Mouse (Mus musculus): ENCODE results near the gene Ebi3.
"Not testable (repeated sequence)": the region's sequence is repeated elsewhere in the genome, so short reads cannot be mapped to it uniquely, and the experiment has no call there.

Ebi3 gene

DNA sequence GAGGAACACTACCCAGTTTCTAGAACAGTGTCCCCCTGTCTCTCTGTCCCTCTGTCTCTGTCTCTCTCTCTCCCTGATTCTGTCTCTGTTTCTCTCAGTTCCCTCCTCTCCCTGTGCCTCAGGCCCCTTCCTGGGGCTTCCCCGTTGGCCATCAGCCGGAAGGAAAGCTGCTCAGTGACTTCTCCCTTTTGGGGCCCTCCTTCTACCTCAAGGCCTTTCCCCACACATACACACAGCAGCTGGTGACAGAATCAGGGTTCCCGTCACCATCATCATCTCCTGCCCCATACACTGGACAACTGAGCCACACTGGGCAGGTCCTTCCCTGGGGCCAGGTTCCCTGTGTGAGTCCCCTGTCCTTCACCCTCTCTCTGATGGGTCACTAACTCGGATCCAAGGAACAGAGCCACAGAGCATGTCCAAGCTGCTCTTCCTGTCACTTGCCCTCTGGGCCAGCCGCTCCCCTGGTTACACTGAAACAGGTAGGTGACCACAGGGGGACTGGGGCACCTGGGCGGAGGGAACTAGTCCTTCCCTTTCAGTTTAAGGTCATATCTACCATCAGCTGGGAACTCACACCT, at the start of gene Ebi3:
Gene Ebi3, plus strand, starts transcription at position 194 of the 581 bp plus-strand sequence.
- DNase-seq (ENCODE audit: low read depth, low spot score) = no peak

- no peak for DNase-seq (ENCODE audit: low read depth, low spot score)
Measured at GRCm38 (mm10) chr17:55903087-55903486, 49.4 kb upstream of the Ebi3 start.

DNA sequence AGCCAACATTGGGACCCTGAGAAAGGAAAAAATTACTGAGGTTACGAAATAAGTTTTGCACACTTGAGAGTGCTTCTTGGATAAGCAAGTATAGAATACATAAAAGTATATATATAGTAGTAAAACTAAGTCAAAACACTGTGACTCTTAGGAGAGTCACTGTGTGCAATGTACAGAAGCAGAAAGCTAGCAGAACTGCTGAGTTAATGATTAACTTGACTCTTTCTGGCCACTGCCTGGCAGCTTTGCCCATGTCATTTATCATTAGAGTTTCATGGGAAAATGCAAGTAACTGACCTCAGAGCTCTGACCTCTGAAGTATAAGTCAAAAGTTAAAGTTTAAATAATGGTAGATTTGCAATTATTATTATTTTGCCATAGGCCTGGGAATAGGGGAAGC, 48.8 kb upstream of the Ebi3 start:
- no peak for DNase-seq (ENCODE audit: low read depth, low spot score)

GRCm38 (mm10) chr17:55904131-55904530, 48.3 kb upstream of the Ebi3 start:
- no peak for DNase-seq (ENCODE audit: low read depth, low spot score)

DNA sequence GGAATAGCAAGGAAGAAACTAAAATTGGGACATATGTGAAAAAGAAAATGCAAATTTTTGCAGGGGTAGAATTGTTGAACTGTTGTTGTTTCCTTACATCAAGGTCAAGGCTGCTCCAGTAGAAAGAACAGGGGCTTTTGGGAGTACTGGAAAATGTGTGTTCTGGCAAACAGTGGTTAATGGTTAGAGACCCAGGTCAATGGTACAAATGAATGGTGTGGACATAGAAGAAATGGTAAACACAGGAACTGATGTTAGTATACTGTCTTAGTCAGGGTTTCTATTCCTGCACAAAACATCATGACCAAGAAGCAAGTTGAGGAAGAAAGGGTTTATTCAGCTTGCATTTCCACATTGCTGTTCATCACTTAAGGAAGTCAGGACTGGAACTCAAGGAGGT, 45.8 kb upstream of the Ebi3 start:
- no peak for DNase-seq (ENCODE audit: low read depth, low spot score)

- DNase-seq (ENCODE audit: low read depth, low spot score) = peak; percentile 84
Measured at GRCm38 (mm10) chr17:55931553-55932502, 20.6 kb upstream of the Ebi3 start.

- no peak for DNase-seq (ENCODE audit: low read depth, low spot score)
Measured at GRCm38 (mm10) chr17:55932635-55933034, 19.8 kb upstream of the Ebi3 start.

DNA sequence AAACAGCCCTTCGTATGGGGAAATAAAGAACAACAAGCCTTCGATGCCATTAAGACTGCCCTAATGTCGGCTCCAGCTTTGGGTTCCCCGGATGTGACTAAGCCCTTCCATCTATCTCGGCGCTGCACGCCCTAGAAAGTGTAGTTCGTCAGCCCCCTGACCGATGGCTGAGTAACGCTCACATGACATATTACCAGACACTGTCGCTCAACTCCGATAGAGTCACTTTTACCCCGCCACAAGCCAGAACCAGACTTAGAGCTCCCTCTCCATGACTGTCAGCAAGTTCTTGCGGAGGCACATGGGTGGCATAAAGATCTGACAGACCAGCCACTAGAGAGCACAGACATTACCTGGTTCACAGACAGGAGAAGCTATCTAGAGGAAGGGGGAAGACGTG, 19.2 kb upstream of the Ebi3 start:
- DNase-seq (ENCODE audit: low read depth, low spot score) = no peak

DNA sequence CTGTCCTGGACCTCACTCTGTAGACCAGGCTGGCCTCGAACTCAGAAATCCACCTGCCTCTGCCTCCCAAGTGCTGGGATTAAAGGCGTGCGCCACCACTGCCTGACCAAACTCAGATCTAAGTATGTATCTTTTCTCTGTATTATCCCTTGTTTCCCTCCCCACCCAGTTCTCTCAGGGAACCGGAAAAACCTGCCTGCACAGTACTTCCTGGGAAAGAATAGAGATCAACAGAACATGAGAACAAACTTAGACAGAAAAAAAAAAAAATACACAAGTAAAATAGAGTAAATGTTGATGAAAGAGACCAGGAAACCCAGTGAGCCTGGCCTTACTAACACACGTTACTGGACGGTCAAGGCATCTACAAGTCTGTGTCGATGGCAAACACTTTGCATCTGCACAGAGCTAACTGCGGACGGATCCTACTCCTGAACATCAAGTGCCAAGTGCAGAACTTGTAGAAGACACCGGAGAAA, 8.0 kb upstream of the Ebi3 start:
- DNase-seq (ENCODE audit: low read depth, low spot score) = not testable (repeated sequence)

- DNase-seq (ENCODE audit: low read depth, low spot score) = peak; percentile 48
Measured at GRCm38 (mm10) chr17:55944866-55945682, 7.4 kb upstream of the Ebi3 start.

GRCm38 (mm10) chr17:55945696-55946095, 6.7 kb upstream of the Ebi3 start:
- DNase-seq (ENCODE audit: low read depth, low spot score) = no peak

DNA sequence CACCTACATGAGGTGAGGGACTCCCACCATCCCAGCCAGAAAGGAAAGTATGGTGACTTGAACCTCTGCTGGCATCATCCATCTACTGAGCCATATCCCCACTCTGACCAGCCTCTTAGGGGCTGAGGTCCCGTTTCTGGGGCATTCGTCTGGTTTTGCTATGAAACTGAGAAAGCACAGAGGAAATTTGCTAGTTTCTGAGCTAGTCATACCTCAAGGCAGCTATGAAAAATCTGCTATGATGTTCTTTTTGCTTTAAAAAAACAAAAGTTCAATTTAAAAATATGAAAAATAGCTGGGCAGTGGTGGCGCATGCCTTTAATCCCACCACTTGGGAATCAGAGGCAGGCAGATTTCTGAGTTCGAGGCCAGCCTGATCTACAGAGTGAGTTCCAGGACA, 3.8 kb upstream of the Ebi3 start:
- no peak for DNase-seq (ENCODE audit: low read depth, low spot score)

DNA sequence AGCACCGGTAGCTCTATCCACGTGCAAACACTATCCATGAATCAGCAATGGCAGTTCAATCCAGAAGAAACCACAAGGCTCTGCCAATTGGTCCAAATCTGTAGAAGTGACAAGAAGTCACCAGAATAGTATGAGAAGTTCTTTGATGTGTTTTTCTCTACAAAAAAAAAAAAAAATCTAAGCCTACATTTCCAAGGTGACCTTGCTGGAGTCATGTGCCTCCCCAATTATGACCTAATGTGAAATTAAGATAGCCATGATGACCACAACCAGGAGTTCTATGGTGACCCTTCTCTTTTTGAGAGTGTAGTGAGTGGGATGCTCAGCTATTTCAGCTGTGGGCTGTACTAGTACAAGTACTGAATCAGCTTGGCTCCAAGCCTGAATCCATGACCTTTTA, 3.0 kb upstream of the Ebi3 start, which contains the start of gene Zfp119b:
Gene Zfp119b, minus strand, starts transcription at position 101 of the 400 bp plus-strand sequence.
- no peak for DNase-seq (ENCODE audit: low read depth, low spot score)

- no peak for DNase-seq (ENCODE audit: low read depth, low spot score)
Measured at GRCm38 (mm10) chr17:55950601-55951000, 1.8 kb upstream of the Ebi3 start.

- no peak for DNase-seq (ENCODE audit: low read depth, low spot score)
Measured at GRCm38 (mm10) chr17:55952041-55952440, 399 bp upstream of the Ebi3 start.

DNA sequence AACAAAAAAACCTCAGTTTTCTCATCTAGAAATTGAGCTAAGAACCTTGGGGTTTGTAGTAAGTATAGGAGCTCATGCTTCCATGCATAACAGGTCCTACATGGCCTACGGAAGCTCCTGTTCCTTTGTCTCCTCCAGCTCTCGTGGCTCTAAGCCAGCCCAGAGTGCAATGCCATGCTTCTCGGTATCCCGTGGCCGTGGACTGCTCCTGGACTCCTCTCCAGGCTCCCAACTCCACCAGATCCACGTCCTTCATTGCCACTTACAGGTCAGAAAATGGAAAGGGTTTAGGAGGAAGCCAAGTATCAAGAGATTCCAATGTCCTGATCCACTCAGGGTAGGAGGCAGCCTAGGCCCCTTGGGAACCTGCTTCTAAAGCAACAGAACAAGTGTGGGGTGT, 1.3 kb downstream of the Ebi3 start:
- no peak for DNase-seq (ENCODE audit: low read depth, low spot score)

DNA sequence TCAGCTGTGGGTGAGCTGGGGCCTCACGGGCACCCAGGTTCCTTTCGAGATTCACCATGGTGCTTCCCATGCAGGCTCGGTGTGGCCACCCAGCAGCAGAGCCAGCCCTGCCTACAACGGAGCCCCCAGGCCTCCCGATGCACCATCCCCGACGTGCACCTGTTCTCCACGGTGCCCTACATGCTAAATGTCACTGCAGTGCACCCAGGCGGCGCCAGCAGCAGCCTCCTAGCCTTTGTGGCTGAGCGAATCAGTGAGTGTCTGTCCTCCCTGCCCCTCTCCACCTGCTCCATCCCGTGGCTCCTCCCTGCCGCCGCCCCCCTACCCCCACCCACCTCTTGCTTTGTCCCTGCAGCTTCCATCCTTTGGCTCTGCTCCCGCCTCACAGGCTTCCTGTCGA, 1.8 kb downstream of the Ebi3 start:
- DNase-seq (ENCODE audit: low read depth, low spot score) = no peak

GRCm38 (mm10) chr17:55956129-55956528, 3.7 kb downstream of the Ebi3 start:
- DNase-seq (ENCODE audit: low read depth, low spot score) = no peak

DNA sequence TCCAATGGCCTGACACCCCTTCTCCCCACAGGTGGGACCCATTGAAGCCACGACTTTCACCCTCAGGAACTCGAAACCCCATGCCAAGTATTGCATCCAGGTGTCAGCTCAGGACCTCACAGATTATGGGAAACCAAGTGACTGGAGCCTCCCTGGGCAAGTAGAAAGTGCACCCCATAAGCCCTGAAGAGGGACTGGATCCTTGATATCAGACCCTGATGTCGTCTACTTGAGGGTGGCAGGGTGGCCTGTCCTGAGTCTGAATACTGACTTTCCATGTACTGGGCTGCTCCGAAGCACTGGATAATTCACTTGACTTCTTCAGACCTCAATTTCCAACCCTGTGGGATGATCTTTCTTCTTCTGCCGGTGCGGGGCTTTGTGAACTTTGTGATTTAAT, 4.2 kb downstream of the Ebi3 start:
- DNase-seq (ENCODE audit: low read depth, low spot score) = no peak

GRCm38 (mm10) chr17:55957168-55957567, 4.7 kb downstream of the Ebi3 start:
- peak; percentile 54 for DNase-seq (ENCODE audit: low read depth, low spot score)

- DNase-seq (ENCODE audit: low read depth, low spot score) = no peak
Measured at GRCm38 (mm10) chr17:55957726-55958583, 5.5 kb downstream of the Ebi3 start.
